Mouse (Mus musculus) embryonic facial prominence, embryonic 14.5 days (tissue): ENCODE results near the gene Chfr. TPM values are rescaled to one million over a fixed set of nuclear protein-coding genes. Genes with fewer than 3 reads are reported as not detected.
"Not testable (repeated sequence)": the region's sequence is repeated elsewhere in the genome, so short reads cannot be mapped to it uniquely, and the experiment has no call there.

Experiments
- ATAC-seq: fragments of 200-750 bp; cut with Nextera tagmentation; 2 replicates; pipeline ENCODE4 v1.8.0; 2017; ENCODE audit warnings: low read depth, moderate number of reproducible peaks, moderate TSS enrichment
- DNase-seq: peaks from one replicate; pipeline ENCODE4 v3.0.0-alpha.2; 2015; ENCODE audit warnings: low spot score
- H3K27ac ChIP-seq: fragments of 300-500 bp; sonication (generic); replicated peaks from 2 replicates; pipeline ENCODE4 v1.5.1; 2014; ENCODE audit warnings: low read depth, mild to moderate bottlenecking, low read length, moderate library complexity
- H3K27me3 ChIP-seq: fragments of 300-500 bp; sonication (generic); replicated peaks from 2 replicates; pipeline ENCODE4 v1.6.1; 2014; ENCODE audit warnings: low read length; ENCODE audit not compliant: control insufficient read depth, insufficient read depth
- H3K36me3 ChIP-seq: fragments of 300-500 bp; sonication (generic); 2 replicates; pipeline ENCODE4 v1.6.1; 2014; ENCODE audit warnings: low read length, mixed read lengths; ENCODE audit not compliant: control insufficient read depth, insufficient read depth
- H3K4me1 ChIP-seq: fragments of 300-500 bp; sonication (generic); 2 replicates; pipeline ENCODE4 v1.6.1; 2014; ENCODE audit warnings: antibody characterized with exemption, low read length; ENCODE audit not compliant: control insufficient read depth, insufficient read depth
- H3K4me2 ChIP-seq: fragments of 300-500 bp; sonication (generic); 2 replicates; pipeline ENCODE4 v1.6.1; 2014; ENCODE audit warnings: low read depth, mild to moderate bottlenecking, low read length, moderate library complexity, mixed read lengths
- H3K4me3 ChIP-seq: fragments of 300-500 bp; sonication (generic); 2 replicates; pipeline ENCODE4 v1.5.1; 2014; ENCODE audit warnings: low read depth, mild to moderate bottlenecking, low read length
- H3K9ac ChIP-seq: fragments of 300-500 bp; sonication (generic); 2 replicates; pipeline ENCODE4 v1.6.1; 2014; ENCODE audit warnings: low read depth, mild to moderate bottlenecking, low read length, moderate library complexity, mixed read lengths
- H3K9me3 ChIP-seq: fragments of 300-500 bp; sonication (generic); 2 replicates; pipeline ENCODE4 v1.6.1; 2016; ENCODE audit warnings: low read length; ENCODE audit not compliant: control insufficient read depth
- WGBS: fragments of 180-500 bp; shearing (Covaris S2); extraction: QIAGEN DNeasy Blood & Tissue Kit; methylation state at CpG from one replicate; pipeline ENCODE4 v1.1.7; 2014; 5-methylcytosine and 5-hydroxymethylcytosine counted together
- polyA plus RNA-seq: library from polyadenylated mRNA; unstranded; fragments of >200 nt; fragmentation: Nextera tagmentation; extraction: Ambion mirVana; gene quantifications from 2 replicates; pipeline ENCODE4 v1.2.1, GENCODE M21; 2014

The Chfr gene
- polyA plus RNA-seq, 1 experiment from 2014 or later = 38.7 TPM

DNA sequence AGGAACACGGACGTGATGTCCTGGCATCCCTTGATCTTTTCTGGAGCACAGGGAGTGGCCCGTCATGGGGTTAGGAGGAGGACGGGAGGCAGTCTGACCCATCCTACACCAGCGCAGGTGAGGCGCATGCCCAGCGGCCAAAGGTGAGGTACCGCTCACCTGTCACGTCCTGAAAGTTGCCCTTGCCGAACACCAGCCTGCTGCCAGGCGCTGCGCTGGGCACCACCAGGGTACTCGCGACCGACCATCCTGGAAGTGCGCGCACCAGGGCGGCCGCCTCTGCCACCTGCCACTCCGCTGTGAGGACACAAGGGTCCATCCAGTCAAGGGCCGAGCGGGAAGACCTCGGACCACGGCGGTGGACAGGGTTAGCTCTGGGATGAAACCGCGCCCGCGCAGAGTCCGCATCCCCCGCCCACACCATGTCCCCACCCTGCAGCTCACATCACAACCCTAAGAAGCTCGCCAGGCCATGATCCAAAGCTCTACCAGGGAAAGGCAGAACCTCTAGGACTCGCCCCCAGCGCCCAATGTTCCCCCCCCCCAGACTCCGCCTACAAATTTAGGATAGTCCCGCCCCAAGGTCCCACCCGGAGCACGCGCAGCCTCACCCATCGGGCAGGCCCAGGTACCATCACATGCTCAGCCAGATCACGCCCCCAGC lies 28.6 kb upstream of the Chfr start:
- peaks cover 13% of the 10 kb centered on the region; the same call in 1 of the 2 replicates for H3K4me1 ChIP-seq
- H3K9ac ChIP-seq = peak overlapping the region; percentile 91
- no peaks in the 10 kb centered on the region for H3K27me3 ChIP-seq
- DNase-seq (no peak), ATAC-seq (no peak)
- peak overlapping the region; percentile 76 for H3K4me3 ChIP-seq
- H3K4me2 ChIP-seq = peak overlapping the region; percentile 80
- 20% methylated on average over 28 of the region's 41 CpGs for WGBS
- peak overlapping the region; percentile 99 for H3K27ac ChIP-seq
- H3K36me3 ChIP-seq = peaks cover 40% of the 10 kb centered on the region
- H3K9me3 ChIP-seq = no peaks in the 10 kb centered on the region

DNA sequence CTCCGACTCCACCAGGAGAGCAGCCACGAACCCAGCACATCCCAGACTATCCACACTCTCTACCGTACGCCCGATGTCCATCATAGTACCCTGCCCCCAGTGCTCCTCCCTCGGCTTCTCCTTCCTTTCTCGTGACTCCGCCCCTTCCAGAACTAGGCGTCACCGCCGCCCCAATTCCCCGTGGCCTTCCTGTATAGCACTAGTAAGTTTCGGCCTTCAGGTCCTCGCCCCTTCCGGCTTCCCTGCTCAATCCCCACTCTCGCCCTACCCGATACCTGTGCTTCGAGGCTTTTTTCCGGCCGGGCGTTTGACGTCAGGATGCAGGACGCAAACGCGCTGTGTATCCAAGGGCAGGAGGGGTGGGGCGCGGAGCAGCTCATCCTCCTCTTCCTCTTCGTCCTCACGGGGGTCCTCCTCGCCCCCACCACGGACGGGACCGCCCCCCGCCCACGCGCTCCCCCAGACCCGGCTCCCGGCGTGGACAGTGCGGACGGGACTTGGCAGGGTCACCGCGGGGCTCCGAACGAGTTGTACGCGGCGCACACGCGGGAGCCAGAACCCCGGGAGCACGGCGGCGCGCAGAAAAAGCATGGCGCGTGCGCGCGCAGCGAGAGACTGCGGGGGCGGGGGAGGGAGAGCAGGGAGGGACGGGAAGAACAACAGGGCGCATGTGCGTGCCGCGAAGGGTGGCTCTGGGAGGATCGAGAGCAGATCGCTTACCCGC lies 27.9 kb upstream of the Chfr start, which contains the start of gene Gtpbp6:
Gene Gtpbp6 (minus strand): TSS at position 617 of the 724 bp plus-strand sequence.
- ATAC-seq (peak; percentile 92), DNase-seq (peak; percentile 99)
- Histone ChIP-seq H3K27ac (peak within 1 kb of the TSS; percentile 99), H3K4me1 (peaks cover 12% of the 10 kb centered on the region; the same call in 1 of the 2 replicates), H3K4me3 (peak within 1 kb of the TSS; percentile 76), H3K36me3 (peaks cover 45% of the 10 kb centered on the region), H3K9me3 (no peaks in the 10 kb centered on the region), H3K27me3 (no peaks in the 10 kb centered on the region), H3K9ac (peak within 1 kb of the TSS; percentile 91), H3K4me2 (peak within 1 kb of the TSS; percentile 80)
- under 1% methylated on average over 57 of the region's 71 CpGs for WGBS

DNA sequence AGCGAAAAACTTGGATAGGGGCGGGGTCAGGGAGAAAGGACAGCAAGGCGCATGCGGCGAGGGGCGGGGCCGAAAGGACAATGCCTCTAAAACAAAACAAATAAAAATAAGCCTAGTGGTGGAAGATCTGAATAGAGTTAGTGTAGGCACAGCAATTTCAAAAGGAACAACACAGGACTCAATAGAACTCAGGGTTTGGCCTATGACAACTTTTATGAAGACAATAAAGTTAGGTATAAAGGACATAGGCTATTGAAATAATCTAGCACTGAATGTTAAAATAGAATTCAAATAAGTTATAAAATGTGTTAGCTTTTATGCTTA lies 27.4 kb upstream of the Chfr start:
- H3K4me1 ChIP-seq = peaks cover 12% of the 10 kb centered on the region; the same call in 1 of the 2 replicates
- H3K9me3 ChIP-seq = no peaks in the 10 kb centered on the region
- H3K27me3 ChIP-seq = no peaks in the 10 kb centered on the region
- peak overlapping the region; percentile 80 for H3K4me2 ChIP-seq
- under 1% methylated on average over 7 of the region's 7 CpGs for WGBS
- no peak overlapping the region for H3K9ac ChIP-seq
- H3K36me3 ChIP-seq = peaks cover 45% of the 10 kb centered on the region
- peak overlapping the region; percentile 76 for H3K4me3 ChIP-seq
- H3K27ac ChIP-seq = peak overlapping the region; percentile 99; the same call in 1 of the 2 replicates
- ATAC-seq (no peak), DNase-seq (no peak)

DNA sequence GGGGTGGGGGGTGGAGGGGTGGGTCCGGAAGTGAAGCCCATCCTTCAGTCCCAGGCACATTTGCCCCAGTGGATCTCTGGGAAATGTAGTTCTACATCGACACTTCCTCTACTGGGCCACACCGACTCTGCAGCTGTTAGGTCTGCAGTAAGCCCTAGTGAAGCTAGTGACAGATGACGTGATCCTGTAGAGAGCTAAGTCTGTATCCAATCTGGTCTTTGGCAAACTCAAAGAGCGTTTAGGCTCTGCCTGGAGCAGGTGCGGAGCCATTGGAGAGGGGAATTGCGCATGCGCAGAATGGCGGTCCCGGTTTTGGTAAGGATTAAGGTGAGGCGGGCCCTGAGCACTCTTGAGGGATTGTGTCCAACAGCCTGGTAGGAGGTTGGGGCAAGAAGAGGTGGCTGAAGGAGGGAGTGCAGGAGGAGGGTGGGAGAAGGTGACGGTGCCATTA lies 25.6 kb upstream of the Chfr start, which contains the start of gene Zfp605:
Gene Zfp605 (plus strand): TSS at position 102 of the 451 bp plus-strand sequence.
- Histone ChIP-seq H3K27ac (peak within 1 kb of the TSS; percentile 45; the same call in 1 of the 2 replicates), H3K4me2 (peak within 1 kb of the TSS; percentile 66), H3K9me3 (no peaks in the 10 kb centered on the region), H3K4me3 (peak within 1 kb of the TSS; percentile 76), H3K27me3 (no peaks in the 10 kb centered on the region), H3K4me1 (peaks cover 12% of the 10 kb centered on the region; the same call in 1 of the 2 replicates), H3K9ac (peak within 1 kb of the TSS; percentile 66), H3K36me3 (peaks cover 42% of the 10 kb centered on the region)
- peak; percentile 93 for DNase-seq
- WGBS = 2% methylated on average over 11 of the region's 12 CpGs
- peak; percentile 53 for ATAC-seq

DNA sequence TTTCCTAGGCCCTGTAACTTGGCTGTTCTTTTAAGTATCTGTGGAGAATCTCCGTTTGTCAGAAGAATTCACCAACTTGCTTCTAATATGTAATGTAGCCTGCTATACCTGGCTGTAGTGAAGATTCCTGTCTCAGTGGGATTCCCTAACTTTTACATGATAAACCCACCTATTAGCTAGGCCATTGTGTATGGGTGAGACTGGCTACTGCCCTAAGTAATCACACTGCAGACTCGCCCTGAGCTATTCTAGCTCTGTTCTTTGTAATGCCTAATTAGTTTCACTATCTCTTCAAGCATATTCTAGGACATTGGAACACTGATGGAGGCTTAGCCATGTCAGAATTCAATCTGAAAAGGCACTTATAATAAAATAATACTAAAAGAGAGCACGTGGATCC lies 13.3 kb upstream of the Chfr start:
- ATAC-seq, H3K4me1 ChIP-seq, H3K27ac ChIP-seq, H3K4me3 ChIP-seq, H3K4me2 ChIP-seq, H3K9me3 ChIP-seq, DNase-seq, H3K27me3 ChIP-seq, H3K9ac ChIP-seq: not testable (repeated sequence)
- WGBS = 88% methylated on average over 3 of the region's 3 CpGs
- H3K36me3 ChIP-seq = peaks cover 46% of the 10 kb centered on the region

DNA sequence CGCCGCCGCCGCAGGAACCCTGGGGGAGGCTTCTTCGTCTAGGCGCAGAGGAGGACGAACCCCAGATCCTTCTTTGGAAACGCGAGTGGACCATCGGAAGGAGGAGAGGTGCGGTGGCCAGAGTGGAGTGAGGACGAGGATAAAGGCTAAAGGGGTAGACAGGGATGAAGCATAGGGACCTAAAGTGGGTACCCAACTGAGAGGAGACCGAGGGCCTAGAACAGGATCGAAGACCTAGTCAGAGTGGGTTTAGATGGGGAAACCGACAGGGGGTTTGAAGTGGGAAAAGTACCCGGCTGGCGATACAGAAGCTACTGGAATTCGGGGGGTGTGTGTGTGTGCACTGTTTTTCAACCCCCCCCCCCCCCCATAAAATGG lies 434 bp downstream of the Chfr start:
- H3K27me3 ChIP-seq = no peaks in the 10 kb centered on the region
- ATAC-seq (peak; percentile 7; the same call in 1 of the 2 replicates), DNase-seq (peak; percentile 1)
- no peaks in the 10 kb centered on the region; the same call in 1 of the 2 replicates for H3K4me1 ChIP-seq
- 7% methylated on average over 18 of the region's 18 CpGs for WGBS
- peak overlapping the region; percentile 75 for H3K4me2 ChIP-seq
- H3K9ac ChIP-seq = peak overlapping the region; percentile 74
- peaks cover 19% of the 10 kb centered on the region; the same call in 1 of the 2 replicates for H3K36me3 ChIP-seq
- H3K9me3 ChIP-seq = peaks cover 16% of the 10 kb centered on the region; the same call in 1 of the 2 replicates
- peak overlapping the region; percentile 72 for H3K4me3 ChIP-seq
- H3K27ac ChIP-seq = peak overlapping the region; percentile 61

DNA sequence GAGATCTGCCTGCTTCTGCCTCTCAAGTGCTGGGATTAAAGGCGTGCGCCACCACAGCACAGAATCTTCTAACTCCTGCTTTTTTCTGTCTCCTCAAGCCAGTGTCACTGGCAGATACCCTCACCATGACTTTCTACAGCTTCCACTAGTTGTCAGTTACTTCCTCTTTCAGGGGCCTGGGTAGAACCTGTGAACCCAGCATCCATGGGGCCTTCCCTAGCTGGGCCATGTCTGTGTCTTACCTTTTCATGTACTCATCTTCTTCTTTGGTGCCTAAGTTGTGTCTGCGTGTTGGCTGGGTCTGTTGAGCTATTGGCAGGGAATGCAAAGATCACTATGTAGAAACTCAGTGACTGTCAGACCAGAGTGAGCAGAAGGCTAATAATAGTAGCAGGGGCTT lies 2.2 kb downstream of the Chfr start:
- no peak for ATAC-seq
- H3K4me1 ChIP-seq = no peaks in the 10 kb centered on the region; the same call in 1 of the 2 replicates

DNA sequence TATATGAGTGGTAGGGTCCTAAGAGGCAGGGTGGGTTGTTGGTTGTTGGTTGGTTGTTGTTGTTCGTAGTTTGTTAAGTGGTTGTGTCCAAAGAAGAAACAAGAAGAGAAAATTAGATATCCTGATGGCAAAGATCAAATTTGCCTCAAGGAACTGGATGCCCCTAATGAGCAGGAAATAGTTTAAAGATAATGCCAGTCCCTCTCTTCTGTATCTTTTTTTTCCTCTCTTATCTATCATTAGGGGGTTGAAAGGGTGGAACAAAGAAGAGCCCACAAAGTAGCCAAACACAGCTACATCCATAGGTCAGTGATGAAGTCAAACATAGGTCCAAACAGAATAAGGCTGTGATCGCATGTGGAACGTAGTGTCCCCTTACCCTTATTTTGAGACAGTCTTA lies 3.7 kb downstream of the Chfr start:
- Histone ChIP-seq H3K9me3 (0 out of 2 replicates have a peak, but pooled peaks cover 6% of the 10 kb centered on the region), H3K36me3 (peaks cover 37% of the 10 kb centered on the region), H3K4me3 (no peak overlapping the region), H3K27ac (no peak overlapping the region), H3K4me2 (no peak overlapping the region), H3K9ac (no peak overlapping the region), H3K4me1 (no peaks in the 10 kb centered on the region; the same call in 1 of the 2 replicates), H3K27me3 (no peaks in the 10 kb centered on the region)
- no peak for DNase-seq
- WGBS = 95% methylated on average over 3 of the region's 3 CpGs
- no peak for ATAC-seq

More for the DNA sequence above, 2.2 kb downstream of the Chfr start:
- Histone ChIP-seq H3K36me3 (peaks cover 27% of the 10 kb centered on the region), H3K9me3 (0 out of 2 replicates have a peak, but pooled peaks cover 13% of the 10 kb centered on the region), H3K4me3 (no peak overlapping the region), H3K27me3 (no peaks in the 10 kb centered on the region), H3K4me2 (no peak overlapping the region), H3K27ac (no peak overlapping the region), H3K9ac (no peak overlapping the region)
- no peak for DNase-seq
- WGBS = 96% methylated on average over 3 of the region's 3 CpGs
